Mouse (Mus musculus): ENCODE measurements around the gene 2610528J11Rik. TPM values are rescaled to one million over a fixed set of nuclear protein-coding genes. Genes with fewer than 3 reads are reported as not detected.

2610528J11Rik gene
- total and polyA plus RNA-seq, 3 experiments, result not detected

GRCm38 (mm10) chr4:118523976-118524375 is 2.8 kb upstream of the 2610528J11Rik start:
- no peak for TF ChIP-seq POLR2AphosphoS2 (IDR thresholded peaks at IDR 0.05; ENCODE audit: low read depth, low read length)
- TF ChIP-seq MEF2A (IDR thresholded peaks at IDR 0.05; ENCODE audit: borderline replicate concordance, low read depth, low read length), result no peak
- no peak for TF ChIP-seq JUND (conservative IDR thresholded peaks at IDR 0.05; ENCODE audit: low read depth, low read length)
- TF ChIP-seq SIN3A (IDR thresholded peaks at IDR 0.05; ENCODE audit: low read length), result no peak
- in situ Hi-C loops (cut with MboI; ENCODE audit: low pct_ligation_motif_present, low pct_unique_long_range_greater_than_20kb, low sequenced_read_pairs), result no loop called here
- Histone ChIP-seq H3K27ac (ENCODE audit: insufficient read depth, low read depth) (no peak overlapping the region), H3K79me2 (replicated peaks; ENCODE audit: control insufficient read depth, extremely low read depth, insufficient read depth, poor library complexity, severe bottlenecking) (no peaks in the 10 kb centered on the region), H3K27me3 (replicated peaks) (peaks cover 88% of the 10 kb centered on the region), H3K36me3 (replicated peaks in 1 of 2; ENCODE audit: control insufficient read depth in 1 of 2, insufficient read depth in 1 of 2, low read length in 1 of 2) (no peaks in the 10 kb centered on the region), H3K4me1 (ENCODE audit: control insufficient read depth in 1 of 2, insufficient read depth in 2 of 2) (peaks cover 0 to 2% of the 10 kb centered on the region in 2 experiments; a peak in 1 of 4 replicates), H3K4me2 (ENCODE audit: insufficient read depth, low read depth, poor library complexity, severe bottlenecking) (no peak overlapping the region), H3K9me3 (replicated peaks; ENCODE audit: low read length) (no peaks in the 10 kb centered on the region), H3K4me3 (replicated peaks in 1 of 3; ENCODE audit: low read depth in 2 of 3, low read length in 2 of 3, poor library complexity in 1 of 3) (no peak overlapping the region), H3K9ac (ENCODE audit: insufficient read depth, low read depth) (no peak overlapping the region)
- dilution Hi-C loops (cut with MboI; ENCODE audit: extremely low pct_ligation_motif_present, extremely low pct_unique_long_range_greater_than_20kb, low sequenced_read_pairs), result no loop called here
- no peak for DNase-seq (ENCODE audit: extremely low read depth)

DNA sequence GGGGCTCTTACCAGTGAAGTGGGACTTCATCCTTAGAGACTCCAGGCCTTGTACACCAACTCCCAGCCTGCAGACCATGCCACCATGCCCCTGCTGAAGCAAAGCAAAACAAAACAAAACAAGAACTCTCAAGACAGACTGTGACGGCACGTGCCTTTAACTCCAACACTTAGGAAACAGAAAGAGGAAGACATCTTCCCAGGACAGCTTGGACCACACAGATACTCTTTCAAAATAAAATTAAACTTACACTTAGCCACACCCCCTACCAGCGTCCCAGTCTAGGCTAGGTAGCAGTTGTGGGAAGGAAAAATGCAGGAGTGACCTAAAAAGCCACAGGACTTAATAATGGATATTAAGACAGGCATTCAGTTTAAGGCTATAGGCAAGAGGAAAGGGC is 1.0 kb upstream of the 2610528J11Rik start:
- H3K9me3 ChIP-seq (replicated peaks; ENCODE audit: low read length), result no peaks in the 10 kb centered on the region
- H3K4me3 ChIP-seq (replicated peaks in 1 of 3; ENCODE audit: low read depth in 2 of 3, low read length in 2 of 3, poor library complexity in 1 of 3), result no peak overlapping the region
- H3K4me2 ChIP-seq (ENCODE audit: insufficient read depth, low read depth, poor library complexity, severe bottlenecking), result no peak overlapping the region
- no peaks in the 10 kb centered on the region for H3K4me1 ChIP-seq (ENCODE audit: control insufficient read depth in 1 of 2, insufficient read depth in 2 of 2)
- no peak for DNase-seq (ENCODE audit: extremely low read depth)
- peaks cover 88% of the 10 kb centered on the region for H3K27me3 ChIP-seq (replicated peaks)
- in situ Hi-C loops (cut with MboI; ENCODE audit: low pct_ligation_motif_present, low pct_unique_long_range_greater_than_20kb, low sequenced_read_pairs), result no loop called here
- no peaks in the 10 kb centered on the region for H3K36me3 ChIP-seq (replicated peaks in 1 of 2; ENCODE audit: control insufficient read depth in 1 of 2, insufficient read depth in 1 of 2, low read length in 1 of 2)
- H3K27ac ChIP-seq (ENCODE audit: insufficient read depth, low read depth), result no peak overlapping the region
- H3K9ac ChIP-seq (ENCODE audit: insufficient read depth, low read depth), result no peak overlapping the region
- TF ChIP-seq HCFC1 (IDR thresholded peaks at IDR 0.05; ENCODE audit: low read depth, low read length), result no peak
- no peak for TF ChIP-seq MAX (IDR thresholded peaks at IDR 0.05; ENCODE audit: low read length)
- TF ChIP-seq USF1 (IDR thresholded peaks at IDR 0.05; ENCODE audit: low read depth, low read length), result no peak
- TF ChIP-seq MEF2A (IDR thresholded peaks at IDR 0.05; ENCODE audit: borderline replicate concordance, low read depth, low read length), result no peak
- no peak for TF ChIP-seq KAT2A (IDR thresholded peaks at IDR 0.05; ENCODE audit: insufficient replicate concordance, low read length)
- TF ChIP-seq MYC (IDR thresholded peaks at IDR 0.05; ENCODE audit: low read depth, low read length), result no peak
- TF ChIP-seq NRF1 (IDR thresholded peaks at IDR 0.05; ENCODE audit: low read depth, low read length), result no peak
- no peak for TF ChIP-seq ETS1 (conservative IDR thresholded peaks at IDR 0.05; ENCODE audit: low read depth, low read length)
- no peak for TF ChIP-seq MAFK (IDR thresholded peaks at IDR 0.05; ENCODE audit: insufficient replicate concordance, low read length)
- no peak for TF ChIP-seq PAX5 (IDR thresholded peaks at IDR 0.05; ENCODE audit: low read length)
- no peak for TF ChIP-seq ZMIZ1 (IDR thresholded peaks at IDR 0.05; ENCODE audit: low read depth, low read length)
- TF ChIP-seq TCF12 (IDR thresholded peaks at IDR 0.05; ENCODE audit: low read depth, low read length), result no peak
- no peak for TF ChIP-seq SIN3A (IDR thresholded peaks at IDR 0.05; ENCODE audit: low read length)
- no peak for TF ChIP-seq BHLHE40 (IDR thresholded peaks at IDR 0.05; ENCODE audit: low read depth, low read length)
- no peak for TF ChIP-seq NELFE (IDR thresholded peaks at IDR 0.05; ENCODE audit: low read depth, low read length)
- TF ChIP-seq MAZ (IDR thresholded peaks at IDR 0.05; ENCODE audit: low read depth, low read length), result no peak
- TF ChIP-seq POLR2AphosphoS2 (IDR thresholded peaks at IDR 0.05; ENCODE audit: low read depth, low read length), result no peak
- TF ChIP-seq UBTF (IDR thresholded peaks at IDR 0.05; ENCODE audit: low read depth, low read length), result no peak
- TF ChIP-seq SMC3 (IDR thresholded peaks at IDR 0.05; ENCODE audit: low read depth, low read length), result no peak
- dilution Hi-C loops (cut with MboI; ENCODE audit: extremely low pct_ligation_motif_present, extremely low pct_unique_long_range_greater_than_20kb, low sequenced_read_pairs), result no loop called here
- H3K79me2 ChIP-seq (replicated peaks; ENCODE audit: control insufficient read depth, extremely low read depth, insufficient read depth, poor library complexity, severe bottlenecking), result no peaks in the 10 kb centered on the region
